Mouse (Mus musculus) testis, adult 2 months (tissue): ENCODE measurements at regions not wholly inside any gene's neighbourhood (a gene's known extent, or its start where the extent isn't known, plus 50 kb on each side); places are given as distances from the start of the nearest gene placed in this dataset.

Experiments
- CTCF ChIP-seq: fragments of 200-500 bp; IDR thresholded peaks from 2 replicates; pipeline ENCODE4 v1.5.1; 2012; ENCODE audit warnings: low read depth, mild to moderate bottlenecking, inconsistent platforms, low read length, moderate library complexity; ENCODE audit not compliant: control insufficient read depth, insufficient read depth, insufficient replicate concordance
- POLR2A ChIP-seq: fragments of 200-500 bp; IDR thresholded peaks from 2 replicates; pipeline ENCODE4 v1.6.1; 2012; ENCODE audit warnings: low read depth, mild to moderate bottlenecking, inconsistent platforms, low read length, moderate library complexity; ENCODE audit not compliant: control insufficient read depth

DNA sequence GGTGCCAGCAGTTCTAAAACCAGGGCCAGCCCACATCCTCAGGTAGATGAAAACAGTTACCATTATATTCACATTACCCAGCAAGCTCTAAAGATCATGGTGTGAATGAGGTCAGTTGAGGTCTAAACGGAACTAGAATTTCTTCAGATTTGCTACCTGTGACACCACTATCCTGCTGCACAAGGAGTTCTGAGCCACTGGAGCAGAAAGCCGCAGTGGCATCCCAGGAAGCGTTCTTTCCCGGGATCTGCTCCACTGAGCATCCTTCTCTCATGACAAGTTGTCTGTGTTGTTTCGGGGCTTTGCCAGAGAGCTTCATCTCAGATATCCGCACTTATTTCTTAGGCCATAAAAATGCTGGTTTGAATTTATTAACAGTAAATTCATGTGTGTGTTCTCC is 103.7 kb upstream of the Ccdc122 start:
- TF ChIP-seq POLR2A (no peak), CTCF (no peak)
